Mouse (Mus musculus): Measurements from ENCODE around the gene Adamts12. TPM values are rescaled to one million over a fixed set of nuclear protein-coding genes. Genes with fewer than 3 reads are reported as not detected.

The Adamts12 gene
- polyA plus RNA-seq, 1 experiment from 2014 or later: 0.35 TPM

- H3K9me3 ChIP-seq (replicated peaks): no peaks in the 10 kb centered on the region
- 63% methylated on average over 2 of the region's 2 CpGs for WGBS (ENCODE audit: insufficient replicate concordance)
- no peaks in the 10 kb centered on the region for H3K36me3 ChIP-seq (replicated peaks)
- H3K4me3 ChIP-seq (replicated peaks): no peak overlapping the region
- 0 out of 2 replicates have a peak, but pooled peaks cover 4% of the 10 kb centered on the region for H3K4me1 ChIP-seq (replicated peaks)
- no peak overlapping the region for H3K27ac ChIP-seq (replicated peaks)
- ATAC-seq (ENCODE audit: insufficient read depth): no peak
- no peak overlapping the region for H3K4me2 ChIP-seq
- H3K9ac ChIP-seq: no peak overlapping the region
- peaks cover 22% of the 10 kb centered on the region for H3K27me3 ChIP-seq
Measured at GRCm38 (mm10) chr15:11041229-11041628, 23.4 kb upstream of the Adamts12 start.

- H3K27ac ChIP-seq (replicated peaks): no peak overlapping the region
- ATAC-seq (ENCODE audit: insufficient read depth): no peak
Measured at GRCm38 (mm10) chr15:11042828-11043227, 21.8 kb upstream of the Adamts12 start.

GRCm38 (mm10) chr15:11053678-11054439 lies 10.7 kb upstream of the Adamts12 start:
- WGBS (ENCODE audit: insufficient replicate concordance): 59% methylated on average over 10 of the region's 10 CpGs
- Histone ChIP-seq H3K4me2 (no peak overlapping the region), H3K36me3 (replicated peaks) (no peaks in the 10 kb centered on the region)

More at GRCm38 (mm10) chr15:11042828-11043227, 21.8 kb upstream of the Adamts12 start:
- Histone ChIP-seq H3K9ac (no peak overlapping the region), H3K36me3 (replicated peaks) (no peaks in the 10 kb centered on the region), H3K9me3 (replicated peaks) (no peaks in the 10 kb centered on the region), H3K4me2 (no peak overlapping the region), H3K4me3 (replicated peaks) (no peak overlapping the region), H3K4me1 (replicated peaks) (no peaks in the 10 kb centered on the region), H3K27me3 (peaks cover 6% of the 10 kb centered on the region)
- WGBS (ENCODE audit: insufficient replicate concordance): 40% methylated on average over 5 of the region's 5 CpGs

GRCm38 (mm10) chr15:11054440-11055080 lies 10.0 kb upstream of the Adamts12 start:
- no peaks in the 10 kb centered on the region for H3K4me1 ChIP-seq (replicated peaks)
- no peak for ATAC-seq (ENCODE audit: insufficient read depth)
- WGBS (ENCODE audit: insufficient replicate concordance): 51% methylated on average over 7 of the region's 7 CpGs
- no peak overlapping the region for H3K9ac ChIP-seq
- H3K9me3 ChIP-seq (replicated peaks): no peaks in the 10 kb centered on the region
- H3K36me3 ChIP-seq (replicated peaks): no peaks in the 10 kb centered on the region
- H3K4me3 ChIP-seq (replicated peaks): no peak overlapping the region
- no peak overlapping the region for H3K27ac ChIP-seq (replicated peaks)
- H3K4me2 ChIP-seq: no peak overlapping the region
- no peaks in the 10 kb centered on the region for H3K27me3 ChIP-seq

More at GRCm38 (mm10) chr15:11053678-11054439, 10.7 kb upstream of the Adamts12 start:
- no peak overlapping the region for H3K9ac ChIP-seq
- H3K27ac ChIP-seq (replicated peaks): no peak overlapping the region
- no peaks in the 10 kb centered on the region for H3K27me3 ChIP-seq
- no peaks in the 10 kb centered on the region for H3K9me3 ChIP-seq (replicated peaks)
- H3K4me3 ChIP-seq (replicated peaks): no peak overlapping the region
- ATAC-seq (ENCODE audit: insufficient read depth): no peak
- no peaks in the 10 kb centered on the region for H3K4me1 ChIP-seq (replicated peaks)

- Histone ChIP-seq H3K27me3 (no peaks in the 10 kb centered on the region), H3K36me3 (replicated peaks) (no peaks in the 10 kb centered on the region), H3K9ac (no peak overlapping the region), H3K4me1 (replicated peaks) (no peaks in the 10 kb centered on the region), H3K27ac (replicated peaks) (no peak overlapping the region), H3K9me3 (replicated peaks) (no peaks in the 10 kb centered on the region), H3K4me3 (replicated peaks) (no peak overlapping the region), H3K4me2 (no peak overlapping the region)
- 55% methylated on average over 1 of the region's 1 CpGs for WGBS (ENCODE audit: insufficient replicate concordance)
- no peak for ATAC-seq (ENCODE audit: insufficient read depth)
Measured at GRCm38 (mm10) chr15:11062903-11063302, 1.7 kb upstream of the Adamts12 start.

- Histone ChIP-seq H3K27me3 (no peaks in the 10 kb centered on the region), H3K4me2 (peak overlapping the region; percentile 51; the same call in 1 of the 2 replicates), H3K36me3 (replicated peaks) (no peaks in the 10 kb centered on the region), H3K9ac (no peak overlapping the region), H3K9me3 (replicated peaks) (no peaks in the 10 kb centered on the region), H3K4me3 (replicated peaks) (no peak overlapping the region), H3K4me1 (replicated peaks) (no peaks in the 10 kb centered on the region), H3K27ac (replicated peaks) (no peak overlapping the region)
- WGBS (ENCODE audit: insufficient replicate concordance): 12% methylated on average over 2 of the region's 2 CpGs
- peak; percentile 22; the same call in 1 of the 2 replicates for ATAC-seq (ENCODE audit: insufficient read depth)
Measured at GRCm38 (mm10) chr15:11064160-11064557, 431 bp upstream of the Adamts12 start.

- 15% methylated on average over 9 of the region's 9 CpGs for WGBS (ENCODE audit: insufficient replicate concordance)
- no peak for ATAC-seq (ENCODE audit: insufficient read depth)
Measured at GRCm38 (mm10) chr15:11065528-11066171, 1.1 kb downstream of the Adamts12 start.

GRCm38 (mm10) chr15:11066299-11066698 lies 1.7 kb downstream of the Adamts12 start:
- 21% methylated on average over 5 of the region's 5 CpGs for WGBS (ENCODE audit: insufficient replicate concordance)
- H3K36me3 ChIP-seq (replicated peaks): no peaks in the 10 kb centered on the region
- no peaks in the 10 kb centered on the region for H3K4me1 ChIP-seq (replicated peaks)
- no peaks in the 10 kb centered on the region for H3K9me3 ChIP-seq (replicated peaks)
- no peak for ATAC-seq (ENCODE audit: insufficient read depth)
- no peaks in the 10 kb centered on the region for H3K27me3 ChIP-seq
- peak overlapping the region; percentile 51 for H3K4me2 ChIP-seq
- no peak overlapping the region for H3K27ac ChIP-seq (replicated peaks)
- peak overlapping the region; percentile 17; the same call in 1 of the 2 replicates for H3K4me3 ChIP-seq (replicated peaks)
- no peak overlapping the region for H3K9ac ChIP-seq

More at GRCm38 (mm10) chr15:11065528-11066171, 1.1 kb downstream of the Adamts12 start:
- peak overlapping the region; percentile 17 for H3K4me3 ChIP-seq (replicated peaks)
- H3K27ac ChIP-seq (replicated peaks): no peak overlapping the region
- peak overlapping the region; percentile 51 for H3K4me2 ChIP-seq
- no peaks in the 10 kb centered on the region for H3K36me3 ChIP-seq (replicated peaks)
- no peaks in the 10 kb centered on the region for H3K4me1 ChIP-seq (replicated peaks)
- H3K9ac ChIP-seq: no peak overlapping the region
- no peaks in the 10 kb centered on the region for H3K9me3 ChIP-seq (replicated peaks)
- H3K27me3 ChIP-seq: no peaks in the 10 kb centered on the region

GRCm38 (mm10) chr15:11067891-11068290 lies 3.3 kb downstream of the Adamts12 start:
- Histone ChIP-seq H3K27me3 (no peaks in the 10 kb centered on the region), H3K27ac (replicated peaks) (no peak overlapping the region), H3K36me3 (replicated peaks) (no peaks in the 10 kb centered on the region), H3K4me2 (no peak overlapping the region), H3K4me1 (replicated peaks) (no peaks in the 10 kb centered on the region), H3K4me3 (replicated peaks) (no peak overlapping the region), H3K9me3 (replicated peaks) (no peaks in the 10 kb centered on the region), H3K9ac (no peak overlapping the region)
- 69% methylated on average over 7 of the region's 7 CpGs for WGBS (ENCODE audit: insufficient replicate concordance)
- ATAC-seq (ENCODE audit: insufficient read depth): no peak

- Histone ChIP-seq H3K9me3 (replicated peaks) (no peaks in the 10 kb centered on the region), H3K27ac (replicated peaks) (no peak overlapping the region), H3K4me2 (no peak overlapping the region), H3K4me3 (replicated peaks) (no peak overlapping the region), H3K9ac (no peak overlapping the region), H3K4me1 (replicated peaks) (no peaks in the 10 kb centered on the region), H3K27me3 (no peaks in the 10 kb centered on the region), H3K36me3 (replicated peaks) (no peaks in the 10 kb centered on the region)
- 69% methylated on average over 3 of the region's 3 CpGs for WGBS (ENCODE audit: insufficient replicate concordance)
- ATAC-seq (ENCODE audit: insufficient read depth): no peak
Measured at GRCm38 (mm10) chr15:11075726-11076361, 11.3 kb downstream of the Adamts12 start.
